In the genomic region with DNA sequence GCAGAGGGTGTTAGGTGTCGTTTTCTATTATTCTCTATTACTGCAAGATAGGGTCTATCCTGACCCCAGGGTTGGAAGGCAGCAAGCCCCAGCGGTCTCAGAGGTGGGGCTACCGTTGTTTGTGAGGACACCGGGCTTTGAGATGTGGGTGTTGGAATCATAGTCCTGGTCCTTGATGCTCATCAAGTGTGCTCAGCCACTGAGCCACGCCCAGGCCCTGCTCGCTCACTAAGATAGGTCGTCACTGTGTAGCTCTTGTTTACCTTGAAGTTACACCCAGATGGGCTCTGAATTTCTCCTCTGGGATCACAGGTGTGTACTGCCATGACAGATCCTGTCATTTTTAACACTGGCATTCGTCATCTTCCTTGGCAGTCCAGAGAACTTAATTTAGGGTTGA, we compare ENCODE assay signal across 20 mouse cellular contexts. TPM values are rescaled to one million over a fixed set of nuclear protein-coding genes. Genes with fewer than 3 reads are reported as not detected.
DNase-seq lines count a peak whose midpoint lies in the region; ATAC-seq and TF ChIP-seq lines count a peak whose summit lies in the region.
"Had no signal": no experiment of that assay in that cellular context is flagged by ENCODE, and none has a peak within 500 bp of the region (broad histone marks: within the 10 kb centered on the region; RNA-seq: fewer than 3 reads in every experiment).

No protein-coding gene starts in this region.

- no peak for TF ChIP-seq CTCF in stomach, postnatal 0 days (IDR thresholded peaks at IDR 0.05; ENCODE audit: low read depth)

- no peaks in the 10 kb centered on the region for H3K9me3 ChIP-seq in stomach, embryonic 14.5 days (ENCODE audit: control insufficient read depth, low read depth, low read length)
- no peaks in the 10 kb centered on the region for H3K9me3 ChIP-seq in stomach, postnatal 0 days (ENCODE audit: control insufficient read depth, low read length)
- no peaks in the 10 kb centered on the region for H3K9me3 ChIP-seq in liver, embryonic 11.5 days (ENCODE audit: control insufficient read depth, low read length)
- no peaks in the 10 kb centered on the region for H3K9me3 ChIP-seq in liver, embryonic 15.5 days (replicated peaks)
- H3K9me3 ChIP-seq in stomach, embryonic 15.5 days, result no peaks in the 10 kb centered on the region
- no peaks in the 10 kb centered on the region for H3K9me3 ChIP-seq in neural tube, embryonic 15.5 days (replicated peaks)
- H3K9me3 ChIP-seq: embryonic facial prominence, embryonic 13.5 days; forebrain, embryonic 15.5 days; heart, embryonic 12.5 days; hindbrain, embryonic 10.5 days; hindbrain, embryonic 15.5 days had no signal

- DNase-seq in stomach, postnatal 0 days (ENCODE audit: low spot score), result no peak
- no peak for DNase-seq in liver, embryonic 11.5 days (ENCODE audit: low spot score)
- no peak for DNase-seq in urinary bladder, postnatal 36 days (ENCODE audit: low spot score in 2 of 2)
- no peak for DNase-seq in urinary bladder, postnatal 25 days (ENCODE audit: low spot score)
- DNase-seq: adrenal gland, adult 2 months; adrenal gland, postnatal 25 days; cerebellum, adult 11 months; cerebellum, adult 9-10 months; cerebellum, postnatal 25 days; heart, adult 18-20 months had no signal

- H3K4me3 ChIP-seq in stomach, embryonic 14.5 days (ENCODE audit: low read depth, low read length), result no peak overlapping the region
- no peak overlapping the region for H3K4me3 ChIP-seq in stomach, postnatal 0 days (ENCODE audit: low read depth, low read length)
- H3K4me3 ChIP-seq in liver, embryonic 11.5 days (ENCODE audit: low read depth, low read length), result no peak overlapping the region
- H3K4me3 ChIP-seq in liver, embryonic 15.5 days (replicated peaks), result no peak overlapping the region
- no peak overlapping the region for H3K4me3 ChIP-seq in stomach, embryonic 15.5 days (replicated peaks)
- H3K4me3 ChIP-seq in neural tube, embryonic 15.5 days (replicated peaks), result no peak overlapping the region
- H3K4me3 ChIP-seq: embryonic facial prominence, embryonic 13.5 days; forebrain, embryonic 15.5 days; heart, embryonic 12.5 days; hindbrain, embryonic 10.5 days; hindbrain, embryonic 15.5 days had no signal

- H3K4me2 ChIP-seq in stomach, embryonic 14.5 days (replicated peaks; ENCODE audit: low read depth, low read length), result no peak overlapping the region
- no peak overlapping the region for H3K4me2 ChIP-seq in stomach, postnatal 0 days (replicated peaks; ENCODE audit: low read depth)
- no peak overlapping the region for H3K4me2 ChIP-seq in liver, embryonic 11.5 days
- H3K4me2 ChIP-seq in liver, embryonic 15.5 days, result peak overlapping the region; percentile 41
- H3K4me2 ChIP-seq in stomach, embryonic 15.5 days, result no peak overlapping the region
- no peak overlapping the region for H3K4me2 ChIP-seq in neural tube, embryonic 15.5 days
- H3K4me2 ChIP-seq: embryonic facial prominence, embryonic 13.5 days; forebrain, embryonic 15.5 days; heart, embryonic 12.5 days; hindbrain, embryonic 15.5 days had no signal

- H3K9ac ChIP-seq in stomach, embryonic 14.5 days (replicated peaks; ENCODE audit: low read depth, low read length), result no peak overlapping the region
- H3K9ac ChIP-seq in stomach, postnatal 0 days (ENCODE audit: low read length), result no peak overlapping the region
- no peak overlapping the region for H3K9ac ChIP-seq in liver, embryonic 11.5 days (ENCODE audit: low read depth, low read length)
- no peak overlapping the region for H3K9ac ChIP-seq in liver, embryonic 15.5 days
- no peak overlapping the region for H3K9ac ChIP-seq in stomach, embryonic 15.5 days
- H3K9ac ChIP-seq in neural tube, embryonic 15.5 days (replicated peaks), result no peak overlapping the region
- H3K9ac ChIP-seq: embryonic facial prominence, embryonic 13.5 days; forebrain, embryonic 15.5 days; heart, embryonic 12.5 days; hindbrain, embryonic 15.5 days had no signal

- 81% methylated on average over 8 of the region's 8 CpGs for WGBS in stomach, embryonic 14.5 days
- 83% methylated on average over 8 of the region's 8 CpGs for WGBS in stomach, postnatal 0 days
- WGBS in liver, embryonic 11.5 days, result 81% methylated on average over 8 of the region's 8 CpGs
- WGBS in liver, embryonic 15.5 days (ENCODE audit: insufficient replicate concordance), result 57% methylated on average over 8 of the region's 8 CpGs
- WGBS in stomach, embryonic 15.5 days, result 82% methylated on average over 8 of the region's 8 CpGs
- 89% methylated on average over 8 of the region's 8 CpGs for WGBS in neural tube, embryonic 15.5 days

- peaks cover 4% of the 10 kb centered on the region; the same call in 1 of the 2 replicates for H3K4me1 ChIP-seq in stomach, embryonic 14.5 days (ENCODE audit: control insufficient read depth, insufficient read depth, low read length)
- peaks cover 2% of the 10 kb centered on the region; the same call in 1 of the 2 replicates for H3K4me1 ChIP-seq in stomach, postnatal 0 days (replicated peaks; ENCODE audit: control insufficient read depth, insufficient read depth)
- peaks cover 12% of the 10 kb centered on the region for H3K4me1 ChIP-seq in liver, embryonic 11.5 days (replicated peaks; ENCODE audit: control insufficient read depth, insufficient read depth, low read length)
- peaks cover 52% of the 10 kb centered on the region for H3K4me1 ChIP-seq in liver, embryonic 15.5 days (replicated peaks)
- H3K4me1 ChIP-seq in stomach, embryonic 15.5 days, result no peaks in the 10 kb centered on the region
- H3K4me1 ChIP-seq in neural tube, embryonic 15.5 days, result peaks cover 8% of the 10 kb centered on the region; the same call in 1 of the 2 replicates
- H3K4me1 ChIP-seq: embryonic facial prominence, embryonic 13.5 days; hindbrain, embryonic 10.5 days had no signal

- ATAC-seq in stomach, embryonic 14.5 days (ENCODE audit: insufficient number of reproducible peaks, insufficient read depth, low FRiP score, low read depth), result 0 out of 2 replicates have a peak, but pooled peaks have one; percentile 18
- ATAC-seq in stomach, postnatal 0 days (ENCODE audit: low FRiP score, low TSS enrichment), result no peak
- peak; percentile 42; the same call in 1 of the 2 replicates for ATAC-seq in liver, embryonic 11.5 days (replicated peaks; ENCODE audit: low FRiP score)
- ATAC-seq in liver, embryonic 15.5 days (ENCODE audit: insufficient read depth), result peak; percentile 53; the same call in 1 of the 2 replicates
- ATAC-seq in stomach, embryonic 15.5 days (ENCODE audit: insufficient read depth, low FRiP score, low read depth), result peak; percentile 40; the same call in 1 of the 2 replicates
- ATAC-seq in neural tube, embryonic 15.5 days (ENCODE audit: low FRiP score), result no peak
- ATAC-seq: activated CD4-positive, CD25-positive, alpha-beta regulatory T cell, adult 4 months; forebrain, embryonic 15.5 days had no signal

- no peak for TF ChIP-seq EP300 in stomach, postnatal 0 days (optimal IDR thresholded peaks at IDR 0.05)

- H3K36me3 ChIP-seq in stomach, embryonic 14.5 days (ENCODE audit: control insufficient read depth, insufficient read depth, low read length), result no peaks in the 10 kb centered on the region
- peaks cover 4% of the 10 kb centered on the region; the same call in 1 of the 2 replicates for H3K36me3 ChIP-seq in stomach, postnatal 0 days (ENCODE audit: control insufficient read depth, insufficient read depth, low read length)
- H3K36me3 ChIP-seq in liver, embryonic 11.5 days (ENCODE audit: control insufficient read depth, insufficient read depth, low read length), result peaks cover 19% of the 10 kb centered on the region
- H3K36me3 ChIP-seq in liver, embryonic 15.5 days (replicated peaks), result peaks cover 38% of the 10 kb centered on the region
- H3K36me3 ChIP-seq in stomach, embryonic 15.5 days, result 0 out of 2 replicates have a peak, but pooled peaks cover 7% of the 10 kb centered on the region
- H3K36me3 ChIP-seq in neural tube, embryonic 15.5 days, result peaks cover 9% of the 10 kb centered on the region
- H3K36me3 ChIP-seq: forebrain, embryonic 15.5 days; hindbrain, embryonic 15.5 days had no signal

- no peaks in the 10 kb centered on the region for H3K27me3 ChIP-seq in stomach, embryonic 14.5 days (ENCODE audit: control insufficient read depth, insufficient read depth, low read length)
- no peaks in the 10 kb centered on the region for H3K27me3 ChIP-seq in stomach, postnatal 0 days (ENCODE audit: control insufficient read depth, insufficient read depth, low read length)
- no peaks in the 10 kb centered on the region for H3K27me3 ChIP-seq in liver, embryonic 11.5 days (replicated peaks; ENCODE audit: control insufficient read depth, insufficient read depth, low read length)
- H3K27me3 ChIP-seq in liver, embryonic 15.5 days, result no peaks in the 10 kb centered on the region
- H3K27me3 ChIP-seq in stomach, embryonic 15.5 days (replicated peaks), result no peaks in the 10 kb centered on the region
- H3K27me3 ChIP-seq in neural tube, embryonic 15.5 days (replicated peaks), result no peaks in the 10 kb centered on the region
- H3K27me3 ChIP-seq: embryonic facial prominence, embryonic 13.5 days; forebrain, embryonic 15.5 days; heart, embryonic 12.5 days; hindbrain, embryonic 15.5 days had no signal

- no peak overlapping the region for H3K27ac ChIP-seq in stomach, embryonic 14.5 days (ENCODE audit: low read length)
- H3K27ac ChIP-seq in stomach, postnatal 0 days (replicated peaks), result no peak overlapping the region
- 0 out of 2 replicates have a peak overlapping the region, but pooled peaks have one; percentile 8 for H3K27ac ChIP-seq in liver, embryonic 11.5 days (ENCODE audit: low read depth, low read length)
- H3K27ac ChIP-seq in liver, embryonic 15.5 days (replicated peaks), result peak overlapping the region; percentile 74; the same call in 1 of the 2 replicates
- no peak overlapping the region for H3K27ac ChIP-seq in stomach, embryonic 15.5 days
- H3K27ac ChIP-seq in neural tube, embryonic 15.5 days (replicated peaks), result no peak overlapping the region
- H3K27ac ChIP-seq: embryonic facial prominence, embryonic 13.5 days; forebrain, embryonic 15.5 days; hindbrain, embryonic 10.5 days; hindbrain, embryonic 15.5 days had no signal

RNA-seq across cellular contexts. Expression of a gene that starts 31.8 kb away (rescaled TPM):
- 36.1 and 38.1 TPM in 2 replicates for polyA plus RNA-seq in stomach, embryonic 14.5 days (2014; fragmentation: Nextera tagmentation; extraction: Ambion mirVana)
- polyA plus RNA-seq in stomach, postnatal 0 days (2015; fragmentation: Nextera tagmentation; extraction: Ambion mirVana), result 44.2 and 47.6 TPM in 2 replicates
- polyA plus RNA-seq in liver, embryonic 11.5 days (2014; fragmentation: Nextera tagmentation; extraction: Ambion mirVana), result 63.0 and 67.2 TPM in 2 replicates
- 36.9 and 37.3 TPM in 2 replicates for polyA plus RNA-seq in liver, embryonic 15.5 days (2015; fragmentation: Nextera tagmentation; extraction: Ambion mirVana)
- 43.8 and 48.4 TPM in 2 replicates for polyA plus RNA-seq in stomach, embryonic 15.5 days (2015; fragmentation: Nextera tagmentation; extraction: Ambion mirVana)
- 34.8 and 43.2 TPM in 2 replicates for polyA plus RNA-seq in neural tube, embryonic 15.5 days (2015; fragmentation: Nextera tagmentation; extraction: Ambion mirVana)

Comparison
In these comparisons a context has a peak if more than half of its experiments do, and no peak if none do; other contexts are left out.
1. ATAC-seq: peak in stomach, embryonic 14.5 days (single experiment), liver, embryonic 11.5 days (single experiment), liver, embryonic 15.5 days (single experiment) and stomach, embryonic 15.5 days (single experiment); none in stomach, postnatal 0 days (single experiment) and neural tube, embryonic 15.5 days (single experiment).
2. H3K27ac ChIP-seq: peak in liver, embryonic 11.5 days (single experiment) and liver, embryonic 15.5 days (single experiment); none in stomach, embryonic 14.5 days (single experiment), stomach, postnatal 0 days (single experiment), stomach, embryonic 15.5 days (single experiment) and neural tube, embryonic 15.5 days (single experiment).